ENCODE assay signal across 8 mouse cellular contexts in the genomic region with DNA sequence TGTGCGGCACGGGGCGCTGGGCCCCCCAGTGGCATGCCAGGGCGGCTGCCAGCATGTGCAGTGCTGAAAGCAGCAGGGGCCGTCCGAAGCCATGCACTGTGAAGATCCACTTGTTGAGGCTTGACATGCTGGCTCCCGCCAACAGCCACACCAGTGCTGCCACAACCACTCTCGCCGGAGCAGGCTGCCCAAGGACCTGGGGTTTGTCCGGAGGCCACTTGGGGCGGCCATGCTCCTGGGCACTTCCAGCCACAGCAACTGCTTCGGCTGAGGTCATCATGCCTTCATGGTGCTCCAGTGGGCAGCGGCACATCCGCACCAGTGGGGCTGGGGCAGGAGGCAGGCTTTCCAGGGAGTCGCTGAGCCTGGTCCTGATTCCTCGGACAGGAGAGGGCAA. TPM values are rescaled to one million over a fixed set of nuclear protein-coding genes. Genes with fewer than 3 reads are reported as not detected.
A peak's percentile ranks its signal among the peaks of the same experiment; 100 is the strongest.
DNase-seq lines count a peak whose midpoint lies in the region; ATAC-seq and TF ChIP-seq lines count a peak whose summit lies in the region.

No protein-coding gene starts in this region.

- H3K9ac ChIP-seq in ES-Bruce4 (ENCODE audit: low read depth, poor library complexity, severe bottlenecking): peak overlapping the region; percentile 65
- H3K9ac ChIP-seq in heart, embryonic 14.5 days (ENCODE audit: low read length): peak overlapping the region; percentile 75
- peak overlapping the region; percentile 67 for H3K9ac ChIP-seq in stomach, postnatal 0 days (ENCODE audit: low read length)

- H3K27ac ChIP-seq in ES-Bruce4 (ENCODE audit: insufficient read depth, low read length): no peak overlapping the region
- no peak overlapping the region for H3K27ac ChIP-seq in heart, embryonic 14.5 days (replicated peaks in 1 of 2; ENCODE audit: control insufficient read depth in 1 of 2, insufficient read depth in 1 of 2, low read depth in 2 of 2, low read length in 2 of 2)
- peak overlapping the region; percentile 82 for H3K27ac ChIP-seq in stomach, postnatal 0 days (replicated peaks)

- no peak for TF ChIP-seq POLR2A in ES-Bruce4 (IDR thresholded peaks at IDR 0.05; ENCODE audit: insufficient read depth, low read length)

- no peaks in the 10 kb centered on the region for H3K27me3 ChIP-seq in ES-Bruce4 (ENCODE audit: control insufficient read depth, insufficient read depth, low read length, poor library complexity, severe bottlenecking)
- no peaks in the 10 kb centered on the region for H3K27me3 ChIP-seq in heart, embryonic 14.5 days (ENCODE audit: control insufficient read depth, insufficient read depth, low read length)
- H3K27me3 ChIP-seq in stomach, postnatal 0 days (ENCODE audit: control insufficient read depth, insufficient read depth, low read length): no peaks in the 10 kb centered on the region

- no peak for TF ChIP-seq EP300 in ES-Bruce4 (IDR thresholded peaks at IDR 0.05; ENCODE audit: insufficient read depth, low read depth, low read length)
- no peak for TF ChIP-seq EP300 in stomach, postnatal 0 days (optimal IDR thresholded peaks at IDR 0.05)

- TF ChIP-seq CTCF in ES-Bruce4 (IDR thresholded peaks at IDR 0.05; ENCODE audit: low read depth, low read length): no peak
- TF ChIP-seq CTCF in stomach, postnatal 0 days (IDR thresholded peaks at IDR 0.05; ENCODE audit: low read depth): 0 out of 2 replicates have a peak, but pooled peaks have one; percentile 31

- peak; percentile 68 for DNase-seq in cerebellum, adult 11-12 months
- no peak for DNase-seq in cerebellum, adult 8-10 months
- peak; percentile 35 for DNase-seq in embryo, embryonic 9.5 days (ENCODE audit: extremely low spot score)
- DNase-seq in layer of hippocampus, postnatal 10 days (ENCODE audit: low spot score in 2 of 2): peak; percentile 45 to 58
- peak; percentile 36 for DNase-seq in stomach, postnatal 0 days (ENCODE audit: low spot score)

- peak overlapping the region; percentile 96 for H3K4me2 ChIP-seq in heart, embryonic 14.5 days (ENCODE audit: low read length)
- peak overlapping the region; percentile 88 for H3K4me2 ChIP-seq in stomach, postnatal 0 days (replicated peaks; ENCODE audit: low read depth)

- no peaks in the 10 kb centered on the region for H3K9me3 ChIP-seq in ES-Bruce4 (replicated peaks; ENCODE audit: control insufficient read depth, insufficient read depth, low read length, poor library complexity, severe bottlenecking)
- H3K9me3 ChIP-seq in heart, embryonic 14.5 days (ENCODE audit: control insufficient read depth, low read length): no peaks in the 10 kb centered on the region
- no peaks in the 10 kb centered on the region for H3K9me3 ChIP-seq in stomach, postnatal 0 days (ENCODE audit: control insufficient read depth, low read length)

- H3K4me1 ChIP-seq in ES-Bruce4 (ENCODE audit: control insufficient read depth, insufficient read depth, low read length): no peaks in the 10 kb centered on the region
- peaks cover 29 to 40% of the 10 kb centered on the region in 2 experiments for H3K4me1 ChIP-seq in heart, embryonic 14.5 days (ENCODE audit: control insufficient read depth in 2 of 2, insufficient read depth in 2 of 2, low read length in 2 of 2)
- peaks cover 11% of the 10 kb centered on the region for H3K4me1 ChIP-seq in stomach, postnatal 0 days (replicated peaks; ENCODE audit: control insufficient read depth, insufficient read depth)

- no peaks in the 10 kb centered on the region for H3K36me3 ChIP-seq in ES-Bruce4 (ENCODE audit: control insufficient read depth, insufficient read depth, low read length, poor library complexity, severe bottlenecking)
- peaks cover 10% of the 10 kb centered on the region; the same call in 1 of the 2 replicates for H3K36me3 ChIP-seq in heart, embryonic 14.5 days (ENCODE audit: control insufficient read depth, insufficient read depth, low read length)
- 0 out of 2 replicates have a peak, but pooled peaks cover 2% of the 10 kb centered on the region for H3K36me3 ChIP-seq in stomach, postnatal 0 days (ENCODE audit: control insufficient read depth, insufficient read depth, low read length)

- ATAC-seq in heart, embryonic 14.5 days (ENCODE audit: insufficient number of reproducible peaks, insufficient read depth, low FRiP score, low read depth): no peak
- ATAC-seq in megakaryocyte progenitor cell, adult 5-6 weeks (replicated peaks; ENCODE audit: poor library complexity): 0 out of 2 replicates have a peak, but pooled peaks have one; percentile 7
- ATAC-seq in stomach, postnatal 0 days (ENCODE audit: low FRiP score, low TSS enrichment): no peak

- H3K4me3 ChIP-seq in ES-Bruce4 (ENCODE audit: low read depth, low read length): peak overlapping the region; percentile 72
- peak overlapping the region; percentile 53 to 67 for H3K4me3 ChIP-seq in heart, embryonic 14.5 days (ENCODE audit: control insufficient read depth in 1 of 2, insufficient read depth in 1 of 2, low read depth in 1 of 2, low read length in 2 of 2)
- peak overlapping the region; percentile 58 for H3K4me3 ChIP-seq in stomach, postnatal 0 days (ENCODE audit: low read depth, low read length)

- WGBS in heart, embryonic 14.5 days: 4% methylated on average over 16 of the region's 16 CpGs
- 3% methylated on average over 16 of the region's 16 CpGs for WGBS in stomach, postnatal 0 days

RNA-seq across cellular contexts. Expression of a gene that starts 1.6 kb away (rescaled TPM):
- polyA plus RNA-seq in ES-Bruce4 (2011; ENCODE audit: insufficient read depth, insufficient read length, low read depth, missing spikeins): 2.9 and 3.1 TPM in 2 replicates
- 3.0 and 3.4 TPM in 2 replicates for polyA plus RNA-seq in heart, embryonic 14.5 days (2014; fragmentation: Nextera tagmentation; extraction: Ambion mirVana)
- 10 to 100 TPM; 21.8 to 22.2 TPM for total RNA-seq in layer of hippocampus, postnatal 10 days (2021)
- 0.94 and 2.5 TPM in 2 replicates for total RNA-seq in megakaryocyte progenitor cell, adult 5-6 weeks (2015)
- total RNA-seq in megakaryocyte progenitor cell, adult 5-6 weeks (2017): 1.5 and 3.0 TPM in 2 replicates
- polyA plus RNA-seq in stomach, postnatal 0 days (2015; fragmentation: Nextera tagmentation; extraction: Ambion mirVana): 7.3 and 7.5 TPM in 2 replicates

RNA-seq across cellular contexts. Expression of a gene that starts 17.8 kb away (rescaled TPM):
- 3.3 and 4.0 TPM in 2 replicates for polyA plus RNA-seq in ES-Bruce4 (2011; ENCODE audit: insufficient read depth, insufficient read length, low read depth, missing spikeins)
- polyA plus RNA-seq in heart, embryonic 14.5 days (2014; fragmentation: Nextera tagmentation; extraction: Ambion mirVana): 11.5 and 11.6 TPM in 2 replicates
- total RNA-seq in layer of hippocampus, postnatal 10 days (2021): 10 to 100 TPM; 19.8 to 22.6 TPM
- 0.78 and 1.2 TPM in 2 replicates for total RNA-seq in megakaryocyte progenitor cell, adult 5-6 weeks (2015)
- total RNA-seq in megakaryocyte progenitor cell, adult 5-6 weeks (2017): 0.17 and 0.51 TPM in 2 replicates
- polyA plus RNA-seq in stomach, postnatal 0 days (2015; fragmentation: Nextera tagmentation; extraction: Ambion mirVana): 2.8 TPM in 2 replicates

RNA-seq across cellular contexts. Expression of a gene that starts 18.0 kb away (rescaled TPM):
- polyA plus RNA-seq in ES-Bruce4 (2011; ENCODE audit: insufficient read depth, insufficient read length, low read depth, missing spikeins): 0.72 and 1.1 TPM in 2 replicates
- not detected in 2 replicates for polyA plus RNA-seq in heart, embryonic 14.5 days (2014; fragmentation: Nextera tagmentation; extraction: Ambion mirVana)
- total RNA-seq in layer of hippocampus, postnatal 10 days (2021): under 1 TPM; 0.62 to 0.69 TPM
- total RNA-seq in megakaryocyte progenitor cell, adult 5-6 weeks (2015): not detected in 2 replicates
- not detected in 2 replicates for total RNA-seq in megakaryocyte progenitor cell, adult 5-6 weeks (2017)
- 0.12 TPM in 2 replicates for polyA plus RNA-seq in stomach, postnatal 0 days (2015; fragmentation: Nextera tagmentation; extraction: Ambion mirVana)

RNA-seq across cellular contexts. Expression of a gene that starts 19.1 kb away (rescaled TPM):
- polyA plus RNA-seq in ES-Bruce4 (2011; ENCODE audit: insufficient read depth, insufficient read length, low read depth, missing spikeins): 45.8 and 47.8 TPM in 2 replicates
- 82.3 and 91.6 TPM in 2 replicates for polyA plus RNA-seq in heart, embryonic 14.5 days (2014; fragmentation: Nextera tagmentation; extraction: Ambion mirVana)
- total RNA-seq in layer of hippocampus, postnatal 10 days (2021): 10 to 100 TPM; 13.2 to 16.2 TPM
- total RNA-seq in megakaryocyte progenitor cell, adult 5-6 weeks (2015): 87.8 and 102 TPM in 2 replicates
- 40.8 and 50.5 TPM in 2 replicates for total RNA-seq in megakaryocyte progenitor cell, adult 5-6 weeks (2017)
- polyA plus RNA-seq in stomach, postnatal 0 days (2015; fragmentation: Nextera tagmentation; extraction: Ambion mirVana): 47.5 and 53.3 TPM in 2 replicates

RNA-seq across cellular contexts. Expression of a gene that starts 49.2 kb away (rescaled TPM):
- polyA plus RNA-seq in ES-Bruce4 (2011; ENCODE audit: insufficient read depth, insufficient read length, low read depth, missing spikeins): 0.67 and 1.5 TPM in 2 replicates
- 0.34 and 0.85 TPM in 2 replicates for polyA plus RNA-seq in heart, embryonic 14.5 days (2014; fragmentation: Nextera tagmentation; extraction: Ambion mirVana)
- total RNA-seq in layer of hippocampus, postnatal 10 days (2021): 10 to 100 TPM; 84.0 to 87.2 TPM
- not detected in 2 replicates for total RNA-seq in megakaryocyte progenitor cell, adult 5-6 weeks (2015)
- total RNA-seq in megakaryocyte progenitor cell, adult 5-6 weeks (2017): not detected in 2 replicates
- 0.42 and 0.69 TPM in 2 replicates for polyA plus RNA-seq in stomach, postnatal 0 days (2015; fragmentation: Nextera tagmentation; extraction: Ambion mirVana)
